ENCODE assay signal across 19 mouse cellular contexts in genomic region chr19:5277140-5277539, GRCm38 (mm10). TPM values are rescaled to one million over a fixed set of nuclear protein-coding genes. Genes with fewer than 3 reads are reported as not detected.
DNase-seq lines count a peak whose midpoint lies in the region; ATAC-seq and TF ChIP-seq lines count a peak whose summit lies in the region.
"Had no signal": no experiment of that assay in that cellular context is flagged by ENCODE, and none has a peak within 500 bp of the region (broad histone marks: within the 10 kb centered on the region; RNA-seq: fewer than 3 reads in every experiment).

No protein-coding gene starts in this region.

- ATAC-seq in intestine, postnatal 0 days: no peak
- ATAC-seq in intestine, embryonic 16.5 days: no peak
- no peak for ATAC-seq in neural tube, embryonic 15.5 days (ENCODE audit: low FRiP score)
- no peak for ATAC-seq in kidney, embryonic 16.5 days (ENCODE audit: low FRiP score, low TSS enrichment)
- ATAC-seq: forebrain, embryonic 15.5 days had no signal

- no peaks in the 10 kb centered on the region for H3K9me3 ChIP-seq in intestine, postnatal 0 days (ENCODE audit: control insufficient read depth)
- H3K9me3 ChIP-seq in intestine, embryonic 16.5 days (ENCODE audit: control insufficient read depth, low read length): no peaks in the 10 kb centered on the region
- H3K9me3 ChIP-seq in neural tube, embryonic 15.5 days (replicated peaks): no peaks in the 10 kb centered on the region
- no peaks in the 10 kb centered on the region for H3K9me3 ChIP-seq in kidney, embryonic 16.5 days (ENCODE audit: low read length)
- H3K9me3 ChIP-seq: embryonic facial prominence, embryonic 13.5 days; forebrain, embryonic 15.5 days; limb, embryonic 10.5 days; lung, embryonic 15.5 days had no signal

- H3K27ac ChIP-seq in intestine, postnatal 0 days (ENCODE audit: low read depth, low read length): no peak overlapping the region
- no peak overlapping the region for H3K27ac ChIP-seq in intestine, embryonic 16.5 days (ENCODE audit: low read length)
- H3K27ac ChIP-seq in neural tube, embryonic 15.5 days (replicated peaks): no peak overlapping the region
- H3K27ac ChIP-seq in kidney, embryonic 16.5 days (ENCODE audit: low read length): no peak overlapping the region
- H3K27ac ChIP-seq: embryonic facial prominence, embryonic 13.5 days; forebrain, embryonic 15.5 days; limb, embryonic 10.5 days; lung, embryonic 15.5 days had no signal

- no peak overlapping the region for H3K4me2 ChIP-seq in intestine, postnatal 0 days (replicated peaks; ENCODE audit: low read depth)
- H3K4me2 ChIP-seq in intestine, embryonic 16.5 days (ENCODE audit: low read depth, low read length): no peak overlapping the region
- H3K4me2 ChIP-seq in neural tube, embryonic 15.5 days: no peak overlapping the region
- H3K4me2 ChIP-seq in kidney, embryonic 16.5 days (replicated peaks; ENCODE audit: low read depth, low read length): no peak overlapping the region
- H3K4me2 ChIP-seq: embryonic facial prominence, embryonic 13.5 days; forebrain, embryonic 15.5 days; lung, embryonic 15.5 days had no signal

- peak; percentile 52 for TF ChIP-seq CTCF in intestine, postnatal 0 days (IDR thresholded peaks at IDR 0.05; ENCODE audit: low read depth)

- H3K9ac ChIP-seq in intestine, postnatal 0 days (ENCODE audit: low read depth, low read length): no peak overlapping the region
- no peak overlapping the region for H3K9ac ChIP-seq in intestine, embryonic 16.5 days (ENCODE audit: low read depth, low read length)
- no peak overlapping the region for H3K9ac ChIP-seq in neural tube, embryonic 15.5 days (replicated peaks)
- no peak overlapping the region for H3K9ac ChIP-seq in kidney, embryonic 16.5 days (replicated peaks; ENCODE audit: low read length)
- H3K9ac ChIP-seq: embryonic facial prominence, embryonic 13.5 days; forebrain, embryonic 15.5 days; lung, embryonic 15.5 days had no signal

- H3K4me1 ChIP-seq in intestine, postnatal 0 days (replicated peaks; ENCODE audit: control insufficient read depth, insufficient read depth, low read length): 0 out of 2 replicates have a peak, but pooled peaks cover 2% of the 10 kb centered on the region
- H3K4me1 ChIP-seq in intestine, embryonic 16.5 days (ENCODE audit: control insufficient read depth, insufficient read depth, low read length): peaks cover 15% of the 10 kb centered on the region
- H3K4me1 ChIP-seq in neural tube, embryonic 15.5 days: peaks cover 14% of the 10 kb centered on the region
- H3K4me1 ChIP-seq in kidney, embryonic 16.5 days (ENCODE audit: insufficient read depth, low read length): peaks cover 9% of the 10 kb centered on the region

- no peak overlapping the region for H3K4me3 ChIP-seq in intestine, postnatal 0 days (ENCODE audit: low read depth, low read length)
- no peak overlapping the region for H3K4me3 ChIP-seq in intestine, embryonic 16.5 days (ENCODE audit: low read length)
- H3K4me3 ChIP-seq in neural tube, embryonic 15.5 days (replicated peaks): no peak overlapping the region
- no peak overlapping the region for H3K4me3 ChIP-seq in kidney, embryonic 16.5 days (ENCODE audit: low read length)
- H3K4me3 ChIP-seq: embryonic facial prominence, embryonic 13.5 days; forebrain, embryonic 15.5 days; limb, embryonic 10.5 days; lung, embryonic 15.5 days had no signal

- peaks cover 55% of the 10 kb centered on the region for H3K36me3 ChIP-seq in intestine, postnatal 0 days (ENCODE audit: control insufficient read depth, insufficient read depth)
- peaks cover 33% of the 10 kb centered on the region for H3K36me3 ChIP-seq in intestine, embryonic 16.5 days (ENCODE audit: control insufficient read depth, insufficient read depth, low read length)
- peaks cover 70% of the 10 kb centered on the region for H3K36me3 ChIP-seq in neural tube, embryonic 15.5 days
- peaks cover 21% of the 10 kb centered on the region for H3K36me3 ChIP-seq in splenic B cell, adult 2 months (ENCODE audit: control insufficient read depth, insufficient read depth, low read length, poor library complexity, severe bottlenecking)
- peaks cover 60% of the 10 kb centered on the region for H3K36me3 ChIP-seq in kidney, embryonic 16.5 days (ENCODE audit: insufficient read depth, low read length)

- H3K27me3 ChIP-seq in intestine, postnatal 0 days (replicated peaks; ENCODE audit: control insufficient read depth, insufficient read depth, low read length): no peaks in the 10 kb centered on the region
- H3K27me3 ChIP-seq in intestine, embryonic 16.5 days (replicated peaks; ENCODE audit: control insufficient read depth, insufficient read depth, low read length): no peaks in the 10 kb centered on the region
- no peaks in the 10 kb centered on the region for H3K27me3 ChIP-seq in neural tube, embryonic 15.5 days (replicated peaks)
- H3K27me3 ChIP-seq in splenic B cell, adult 2 months (ENCODE audit: control insufficient read depth, insufficient read depth, low read length, poor library complexity, severe bottlenecking): no peaks in the 10 kb centered on the region
- no peaks in the 10 kb centered on the region for H3K27me3 ChIP-seq in kidney, embryonic 16.5 days (ENCODE audit: insufficient read depth, low read length)
- H3K27me3 ChIP-seq: embryonic facial prominence, embryonic 13.5 days; forebrain, embryonic 15.5 days; lung, embryonic 15.5 days had no signal

- 85% methylated on average over 3 of the region's 3 CpGs for WGBS in intestine, postnatal 0 days
- 82% methylated on average over 3 of the region's 3 CpGs for WGBS in intestine, embryonic 16.5 days
- 82% methylated on average over 3 of the region's 3 CpGs for WGBS in neural tube, embryonic 15.5 days
- WGBS in kidney, embryonic 16.5 days: 90% methylated on average over 3 of the region's 3 CpGs

- DNase-seq in embryo, embryonic 10 days (ENCODE audit: low spot score): peak; percentile 28
- DNase-seq in embryo, embryonic 9.5 days (ENCODE audit: extremely low spot score): no peak
- peak; percentile 12 for DNase-seq in neural tube, embryonic 10.5 days (ENCODE audit: extremely low spot score, low spot score)
- peak; percentile 48 for DNase-seq in splenic B cell, adult 2 months (ENCODE audit: low read depth, low spot score)
- DNase-seq: cerebellum, adult 11-12 months; gastrocnemius, postnatal 36 days; heart, postnatal 4 days; kidney, adult 8-10 months; layer of hippocampus, adult 9-11 months; thymus, postnatal 14 days had no signal

RNA-seq across cellular contexts. Expression of gene Pacs1, which starts 4.2 kb away (rescaled TPM):
- polyA plus RNA-seq in intestine, postnatal 0 days (2015; fragmentation: Nextera tagmentation; extraction: Ambion mirVana): 6.2 and 6.6 TPM in 2 replicates
- 11.4 and 13.8 TPM in 2 replicates for polyA plus RNA-seq in intestine, embryonic 16.5 days (2015; fragmentation: Nextera tagmentation; extraction: Ambion mirVana)
- 47.6 and 51.0 TPM in 2 replicates for polyA plus RNA-seq in neural tube, embryonic 15.5 days (2015; fragmentation: Nextera tagmentation; extraction: Ambion mirVana)
- 23.8 and 27.7 TPM in 2 replicates for polyA plus RNA-seq in kidney, embryonic 16.5 days (2015; fragmentation: Nextera tagmentation; extraction: Ambion mirVana)

RNA-seq across cellular contexts. Expression of gene Sf3b2, which starts 18.1 kb away (rescaled TPM):
- 160 and 172 TPM in 2 replicates for polyA plus RNA-seq in intestine, postnatal 0 days (2015; fragmentation: Nextera tagmentation; extraction: Ambion mirVana)
- 265 and 280 TPM in 2 replicates for polyA plus RNA-seq in intestine, embryonic 16.5 days (2015; fragmentation: Nextera tagmentation; extraction: Ambion mirVana)
- 300 and 331 TPM in 2 replicates for polyA plus RNA-seq in neural tube, embryonic 15.5 days (2015; fragmentation: Nextera tagmentation; extraction: Ambion mirVana)
- 344 and 387 TPM in 2 replicates for polyA plus RNA-seq in kidney, embryonic 16.5 days (2015; fragmentation: Nextera tagmentation; extraction: Ambion mirVana)

RNA-seq across cellular contexts. Expression of gene Gal3st3, which starts 21.0 kb away (rescaled TPM):
- polyA plus RNA-seq in intestine, postnatal 0 days (2015; fragmentation: Nextera tagmentation; extraction: Ambion mirVana): 0.55 and 0.67 TPM in 2 replicates
- 1.5 and 1.9 TPM in 2 replicates for polyA plus RNA-seq in intestine, embryonic 16.5 days (2015; fragmentation: Nextera tagmentation; extraction: Ambion mirVana)
- 37.8 and 42.0 TPM in 2 replicates for polyA plus RNA-seq in neural tube, embryonic 15.5 days (2015; fragmentation: Nextera tagmentation; extraction: Ambion mirVana)
- polyA plus RNA-seq in kidney, embryonic 16.5 days (2015; fragmentation: Nextera tagmentation; extraction: Ambion mirVana): 3.2 and 4.2 TPM in 2 replicates

RNA-seq across cellular contexts. Expression of gene Catsper1, which starts 58.4 kb away (rescaled TPM):
- polyA plus RNA-seq in intestine, postnatal 0 days (2015; fragmentation: Nextera tagmentation; extraction: Ambion mirVana): not detected in 2 replicates
- polyA plus RNA-seq in intestine, embryonic 16.5 days (2015; fragmentation: Nextera tagmentation; extraction: Ambion mirVana): not detected in 2 replicates
- polyA plus RNA-seq in neural tube, embryonic 15.5 days (2015; fragmentation: Nextera tagmentation; extraction: Ambion mirVana): not detected in 2 replicates
- not detected in 2 replicates for polyA plus RNA-seq in kidney, embryonic 16.5 days (2015; fragmentation: Nextera tagmentation; extraction: Ambion mirVana)
- polyA plus RNA-seq: embryonic facial prominence, embryonic 13.5 days; forebrain, embryonic 15.5 days; limb, embryonic 10.5 days; lung, embryonic 15.5 days; spleen, adult 2 months had no signal
